15 mouse cellular contexts compared by ENCODE assay signal in genomic region chr19:34848164-34848563, GRCm38 (mm10).
"Had no signal": no experiment of that assay in that cellular context is flagged by ENCODE, and none has a peak within 500 bp of the region (broad histone marks: within the 10 kb centered on the region; RNA-seq: fewer than 3 reads in every experiment).

No protein-coding gene starts in this region.

- H3K4me3 ChIP-seq: intestine, embryonic 15.5 days; limb, embryonic 12.5 days; lung, embryonic 15.5 days; midbrain, embryonic 13.5 days; myocyte; neural tube, embryonic 15.5 days had no signal

- H3K9me3 ChIP-seq: intestine, embryonic 15.5 days; limb, embryonic 12.5 days; lung, embryonic 15.5 days; midbrain, embryonic 13.5 days; neural tube, embryonic 15.5 days had no signal

- ATAC-seq: intestine, embryonic 15.5 days; midbrain, embryonic 13.5 days had no signal

- H3K27ac ChIP-seq: intestine, embryonic 15.5 days; limb, embryonic 12.5 days; lung, embryonic 15.5 days; macrophage; midbrain, embryonic 13.5 days; neural tube, embryonic 15.5 days had no signal

- H3K27me3 ChIP-seq: intestine, embryonic 15.5 days; limb, embryonic 12.5 days; lung, embryonic 15.5 days; midbrain, embryonic 13.5 days; neural tube, embryonic 15.5 days had no signal

- H3K9ac ChIP-seq: intestine, embryonic 15.5 days; limb, embryonic 12.5 days; lung, embryonic 15.5 days; midbrain, embryonic 13.5 days; neural tube, embryonic 15.5 days had no signal

- DNase-seq: kidney, adult 18-20 months; kidney, postnatal 25 days; layer of hippocampus, adult 9-11 months; layer of hippocampus, postnatal 36 days; lung, postnatal 14 days; right cerebral cortex, adult 18-20 months; right cerebral cortex, postnatal 25 days; thymus, postnatal 4 days had no signal

- H3K4me2 ChIP-seq: intestine, embryonic 15.5 days; limb, embryonic 12.5 days; lung, embryonic 15.5 days; midbrain, embryonic 13.5 days; neural tube, embryonic 15.5 days had no signal

- H3K36me3 ChIP-seq: intestine, embryonic 15.5 days; limb, embryonic 12.5 days; lung, embryonic 15.5 days; midbrain, embryonic 13.5 days; neural tube, embryonic 15.5 days had no signal

- H3K4me1 ChIP-seq: intestine, embryonic 15.5 days; limb, embryonic 12.5 days; midbrain, embryonic 13.5 days had no signal
